35 mouse cellular contexts compared by ENCODE assay signal in the genomic region with DNA sequence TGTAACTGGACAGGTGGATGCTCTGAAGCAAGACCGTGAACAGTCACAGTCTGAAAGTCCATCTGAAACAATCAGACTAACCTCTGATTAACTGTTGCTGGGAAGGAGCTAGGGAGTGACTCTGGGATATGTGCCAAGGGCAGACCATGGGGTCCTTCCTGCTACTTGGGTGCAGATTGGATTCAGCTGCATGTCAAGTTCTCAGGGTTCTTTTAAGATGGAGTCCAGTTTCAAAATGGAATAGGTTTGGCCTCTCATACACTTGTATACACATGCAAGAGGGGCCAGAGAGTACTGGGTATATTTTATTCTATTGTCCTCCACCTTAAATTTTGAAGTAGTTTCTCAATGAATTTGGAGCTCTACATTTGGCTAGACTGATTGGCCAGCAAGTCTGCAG.
"Had no signal": no experiment of that assay in that cellular context is flagged by ENCODE, and none has a peak within 500 bp of the region (broad histone marks: within the 10 kb centered on the region; RNA-seq: fewer than 3 reads in every experiment).

No protein-coding gene starts in this region.

- H3K4me3 ChIP-seq: heart, adult 2 months; heart, embryonic 10.5 days; heart, embryonic 12.5 days; heart, embryonic 13.5 days; heart, embryonic 15.5 days; hindbrain, embryonic 10.5 days; hindbrain, embryonic 12.5 days; hindbrain, embryonic 13.5 days; hindbrain, embryonic 15.5 days; intestine, embryonic 15.5 days; kidney, embryonic 15.5 days; layer of hippocampus, adult 2 months had no signal

- H3K27ac ChIP-seq: heart, adult 2 months; heart, embryonic 10.5 days; heart, embryonic 13.5 days; heart, embryonic 15.5 days; hindbrain, embryonic 10.5 days; hindbrain, embryonic 12.5 days; hindbrain, embryonic 13.5 days; hindbrain, embryonic 14.5 days; hindbrain, embryonic 15.5 days; hindbrain, postnatal 0 days; intestine, embryonic 15.5 days; kidney, embryonic 15.5 days; kidney, postnatal 0 days; layer of hippocampus, adult 2 months had no signal

- H3K4me2 ChIP-seq: heart, embryonic 11.5 days; heart, embryonic 12.5 days; heart, embryonic 13.5 days; heart, embryonic 15.5 days; hindbrain, embryonic 12.5 days; hindbrain, embryonic 13.5 days; hindbrain, embryonic 14.5 days; hindbrain, embryonic 15.5 days; intestine, embryonic 15.5 days; kidney, embryonic 15.5 days had no signal

- H3K4me1 ChIP-seq: heart, embryonic 10.5 days; heart, embryonic 12.5 days; heart, embryonic 13.5 days; heart, embryonic 15.5 days; hindbrain, embryonic 10.5 days; hindbrain, embryonic 12.5 days; hindbrain, embryonic 13.5 days; hindbrain, embryonic 15.5 days; intestine, embryonic 15.5 days; kidney, embryonic 15.5 days had no signal

- H3K36me3 ChIP-seq: heart, embryonic 10.5 days; heart, embryonic 12.5 days; heart, embryonic 13.5 days; heart, embryonic 15.5 days; hindbrain, embryonic 10.5 days; hindbrain, embryonic 12.5 days; hindbrain, embryonic 13.5 days; hindbrain, embryonic 15.5 days; intestine, embryonic 15.5 days; kidney, embryonic 15.5 days had no signal

- H3K9ac ChIP-seq: heart, embryonic 12.5 days; heart, embryonic 13.5 days; heart, embryonic 15.5 days; hindbrain, embryonic 12.5 days; hindbrain, embryonic 13.5 days; hindbrain, embryonic 14.5 days; hindbrain, embryonic 15.5 days; intestine, embryonic 15.5 days; kidney, embryonic 15.5 days had no signal

- H3K27me3 ChIP-seq: heart, embryonic 12.5 days; heart, embryonic 13.5 days; heart, embryonic 15.5 days; hindbrain, embryonic 12.5 days; hindbrain, embryonic 13.5 days; hindbrain, embryonic 15.5 days; intestine, embryonic 15.5 days; kidney, embryonic 15.5 days had no signal

- H3K9me3 ChIP-seq: heart, embryonic 12.5 days; heart, embryonic 13.5 days; heart, embryonic 15.5 days; hindbrain, embryonic 10.5 days; hindbrain, embryonic 12.5 days; hindbrain, embryonic 13.5 days; hindbrain, embryonic 15.5 days; intestine, embryonic 15.5 days; kidney, embryonic 15.5 days had no signal

- DNase-seq: heart, adult 2 months; heart, postnatal 10 days; heart, postnatal 14 days; heart, postnatal 36 days; heart, postnatal 4 days; kidney, adult 11 months; kidney, adult 18-20 months; kidney, adult 2 months; kidney, adult 8-10 months; kidney, adult 9 months; kidney, postnatal 10 days; kidney, postnatal 14 days; kidney, postnatal 25 days; kidney, postnatal 36 days; kidney, postnatal 4 days; layer of hippocampus, adult 9-11 months had no signal

- ATAC-seq: hindbrain, embryonic 16.5 days; hindbrain, postnatal 0 days; inflammation-experienced regulatory T-cells, adult 6 months; intestine, embryonic 15.5 days; intestine, embryonic 16.5 days; intestine, postnatal 0 days had no signal
